Mouse (Mus musculus): Measurements from ENCODE around the gene Relb. TPM values are rescaled to one million over a fixed set of nuclear protein-coding genes. Genes with fewer than 3 reads are reported as not detected.

Gene Relb
- total and polyA plus RNA-seq, 2 experiments from 2014 or later: 5.4 to 6.5 TPM

GRCm38 (mm10) chr7:19575559-19575958 lies 53.7 kb downstream of the Relb start:
- H3K4me1 ChIP-seq (ENCODE audit: insufficient read depth): peaks cover 3% of the 10 kb centered on the region; the same call in 1 of the 2 replicates
- peaks cover 17% of the 10 kb centered on the region for H3K27me3 ChIP-seq (ENCODE audit: insufficient read depth, low read length)
- no peak for TF ChIP-seq CTCF (IDR thresholded peaks at IDR 0.05; ENCODE audit: low read depth)
- no peak overlapping the region for H3K9ac ChIP-seq
- ATAC-seq (no peak), DNase-seq (no peak)
- 0 out of 2 replicates have a peak, but pooled peaks cover 2% of the 10 kb centered on the region for H3K36me3 ChIP-seq (ENCODE audit: insufficient read depth)
- H3K27ac ChIP-seq (ENCODE audit: low read depth, low read length): no peak overlapping the region
- no peak overlapping the region for H3K4me3 ChIP-seq (ENCODE audit: low read depth, low read length)
- H3K4me2 ChIP-seq (ENCODE audit: low read depth): no peak overlapping the region
- no peaks in the 10 kb centered on the region for H3K9me3 ChIP-seq (ENCODE audit: low read length)
- 65% methylated on average over 3 of the region's 3 CpGs for WGBS

GRCm38 (mm10) chr7:19573776-19574140 lies 55.5 kb downstream of the Relb start:
- DNase-seq: no peak
- peaks cover 17% of the 10 kb centered on the region for H3K27me3 ChIP-seq (ENCODE audit: insufficient read depth, low read length)
- no peak for TF ChIP-seq CTCF (IDR thresholded peaks at IDR 0.05; ENCODE audit: low read depth)
- peak overlapping the region; percentile 83 for H3K4me2 ChIP-seq (ENCODE audit: low read depth)
- peak overlapping the region; percentile 66; the same call in 1 of the 2 replicates for H3K27ac ChIP-seq (ENCODE audit: low read depth, low read length)
- 20% methylated on average over 16 of the region's 16 CpGs for WGBS
- H3K9me3 ChIP-seq (ENCODE audit: low read length): no peaks in the 10 kb centered on the region
- peak overlapping the region; percentile 68 for H3K9ac ChIP-seq
- peaks cover 12% of the 10 kb centered on the region for H3K36me3 ChIP-seq (ENCODE audit: insufficient read depth)
- H3K4me3 ChIP-seq (ENCODE audit: low read depth, low read length): peak overlapping the region; percentile 74
- ATAC-seq: no peak
- H3K4me1 ChIP-seq (ENCODE audit: insufficient read depth): peaks cover 3% of the 10 kb centered on the region; the same call in 1 of the 2 replicates

GRCm38 (mm10) chr7:19572926-19573775 lies 56.1 kb downstream of the Relb start:
- TF ChIP-seq CTCF (IDR thresholded peaks at IDR 0.05; ENCODE audit: low read depth): peak; percentile 26; the same call in 1 of the 2 replicates

GRCm38 (mm10) chr7:19569647-19570046 lies 59.6 kb downstream of the Relb start:
- WGBS: 83% methylated on average over 3 of the region's 3 CpGs
- Histone ChIP-seq H3K9ac (no peak overlapping the region), H3K27ac (ENCODE audit: low read depth, low read length) (no peak overlapping the region), H3K4me2 (ENCODE audit: low read depth) (no peak overlapping the region), H3K4me1 (ENCODE audit: insufficient read depth) (no peaks in the 10 kb centered on the region), H3K36me3 (ENCODE audit: insufficient read depth) (peaks cover 27% of the 10 kb centered on the region), H3K9me3 (ENCODE audit: low read length) (no peaks in the 10 kb centered on the region), H3K4me3 (ENCODE audit: low read depth, low read length) (no peak overlapping the region), H3K27me3 (ENCODE audit: insufficient read depth, low read length) (no peaks in the 10 kb centered on the region)
- TF ChIP-seq CTCF (IDR thresholded peaks at IDR 0.05; ENCODE audit: low read depth): no peak
- ATAC-seq: no peak
- DNase-seq: no peak

More at GRCm38 (mm10) chr7:19572926-19573775, 56.1 kb downstream of the Relb start:
- DNase-seq (peak; percentile 84), ATAC-seq (peak; percentile 93)
- Histone ChIP-seq H3K9me3 (ENCODE audit: low read length) (no peaks in the 10 kb centered on the region), H3K9ac (peak overlapping the region; percentile 68), H3K4me2 (ENCODE audit: low read depth) (peak overlapping the region; percentile 83), H3K4me3 (ENCODE audit: low read depth, low read length) (peak overlapping the region; percentile 74), H3K36me3 (ENCODE audit: insufficient read depth) (peaks cover 15% of the 10 kb centered on the region), H3K4me1 (ENCODE audit: insufficient read depth) (peaks cover 3% of the 10 kb centered on the region; the same call in 1 of the 2 replicates), H3K27ac (ENCODE audit: low read depth, low read length) (peak overlapping the region; percentile 66), H3K27me3 (ENCODE audit: insufficient read depth, low read length) (peaks cover 14% of the 10 kb centered on the region)
- WGBS: 2% methylated on average over 51 of the region's 53 CpGs

GRCm38 (mm10) chr7:19567426-19567825 lies 61.8 kb downstream of the Relb start:
- no peak overlapping the region for H3K4me3 ChIP-seq (ENCODE audit: low read depth, low read length)
- no peak overlapping the region for H3K9ac ChIP-seq
- no peaks in the 10 kb centered on the region for H3K27me3 ChIP-seq (ENCODE audit: insufficient read depth, low read length)
- H3K4me2 ChIP-seq (ENCODE audit: low read depth): no peak overlapping the region
- H3K27ac ChIP-seq (ENCODE audit: low read depth, low read length): no peak overlapping the region
- 0 out of 2 replicates have a peak, but pooled peaks cover 6% of the 10 kb centered on the region for H3K4me1 ChIP-seq (ENCODE audit: insufficient read depth)
- DNase-seq (no peak), ATAC-seq (no peak)
- no peaks in the 10 kb centered on the region for H3K9me3 ChIP-seq (ENCODE audit: low read length)
- peaks cover 32% of the 10 kb centered on the region for H3K36me3 ChIP-seq (ENCODE audit: insufficient read depth)
- WGBS: 93% methylated on average over 8 of the region's 8 CpGs
- TF ChIP-seq CTCF (IDR thresholded peaks at IDR 0.05; ENCODE audit: low read depth): no peak

GRCm38 (mm10) chr7:19565803-19566202 lies 63.4 kb downstream of the Relb start:
- Histone ChIP-seq H3K4me1 (ENCODE audit: insufficient read depth) (0 out of 2 replicates have a peak, but pooled peaks cover 10% of the 10 kb centered on the region), H3K36me3 (ENCODE audit: insufficient read depth) (peaks cover 32% of the 10 kb centered on the region), H3K27ac (ENCODE audit: low read depth, low read length) (no peak overlapping the region), H3K9me3 (ENCODE audit: low read length) (no peaks in the 10 kb centered on the region), H3K27me3 (ENCODE audit: insufficient read depth, low read length) (no peaks in the 10 kb centered on the region), H3K9ac (no peak overlapping the region), H3K4me2 (ENCODE audit: low read depth) (no peak overlapping the region), H3K4me3 (ENCODE audit: low read depth, low read length) (no peak overlapping the region)
- ATAC-seq (no peak), DNase-seq (no peak)
- no peak for TF ChIP-seq CTCF (IDR thresholded peaks at IDR 0.05; ENCODE audit: low read depth)
- WGBS: 91% methylated on average over 2 of the region's 2 CpGs

- no peak for DNase-seq
- Histone ChIP-seq H3K4me2 (ENCODE audit: low read depth) (no peak overlapping the region), H3K27ac (ENCODE audit: low read depth, low read length) (no peak overlapping the region), H3K27me3 (ENCODE audit: insufficient read depth, low read length) (no peaks in the 10 kb centered on the region), H3K9me3 (ENCODE audit: low read length) (no peaks in the 10 kb centered on the region), H3K4me3 (ENCODE audit: low read depth, low read length) (no peak overlapping the region), H3K4me1 (ENCODE audit: insufficient read depth) (0 out of 2 replicates have a peak, but pooled peaks cover 19% of the 10 kb centered on the region), H3K36me3 (ENCODE audit: insufficient read depth) (peaks cover 26% of the 10 kb centered on the region), H3K9ac (no peak overlapping the region)
- ATAC-seq: no peak
- 90% methylated on average over 4 of the region's 4 CpGs for WGBS
- peak; percentile 31; the same call in 1 of the 2 replicates for TF ChIP-seq CTCF (IDR thresholded peaks at IDR 0.05; ENCODE audit: low read depth)
Observed at GRCm38 (mm10) chr7:19564455-19564854, 64.8 kb downstream of the Relb start.

Measured in forebrain, postnatal 0 days (tissue).